Mouse (Mus musculus): Measurements from ENCODE around the gene Prss53.
"Not testable (repeated sequence)": the region's sequence is repeated elsewhere in the genome, so short reads cannot be mapped to it uniquely, and the experiment has no call there.

Gene Prss53

DNA sequence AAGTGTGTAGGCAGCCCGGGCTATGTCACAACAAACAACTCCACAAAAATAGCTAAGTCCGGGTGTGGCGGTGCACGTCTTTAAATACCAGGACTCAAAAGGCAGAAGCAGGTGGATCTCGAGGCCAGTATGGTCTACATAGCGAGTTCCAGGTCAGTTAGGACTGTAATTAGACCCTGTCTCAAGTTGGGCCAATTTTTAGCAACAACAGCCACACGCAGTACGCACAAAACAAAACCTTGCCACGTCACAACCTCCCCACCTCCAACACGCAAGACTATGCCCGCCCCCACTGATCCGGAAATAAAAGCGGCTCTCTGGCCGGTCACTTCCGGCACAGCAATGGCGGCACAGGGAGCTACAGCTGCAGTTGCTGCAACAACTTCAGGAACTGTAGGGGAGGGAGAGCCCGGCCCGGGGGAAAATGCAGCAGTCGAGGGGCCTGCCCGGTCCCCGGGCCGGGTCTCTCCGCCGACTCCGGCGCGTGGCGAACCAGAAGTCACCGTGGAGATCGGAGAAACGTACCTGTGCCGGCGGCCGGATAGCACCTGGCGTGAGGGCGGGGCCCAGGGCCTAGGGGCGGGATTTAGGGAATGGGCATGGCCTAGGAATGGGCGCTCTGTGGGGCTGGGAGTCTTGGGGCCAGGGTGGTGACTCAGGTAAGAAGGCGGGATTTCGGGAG lies 21.6 kb upstream of the Prss53 start, which contains the start of gene Kat8:
Gene Kat8 (plus strand): TSS at position 327 of the 682 bp plus-strand sequence.
- DNase-seq (ENCODE audit: low spot score in 2 of 2) = peak; percentile 82 to 85

DNA sequence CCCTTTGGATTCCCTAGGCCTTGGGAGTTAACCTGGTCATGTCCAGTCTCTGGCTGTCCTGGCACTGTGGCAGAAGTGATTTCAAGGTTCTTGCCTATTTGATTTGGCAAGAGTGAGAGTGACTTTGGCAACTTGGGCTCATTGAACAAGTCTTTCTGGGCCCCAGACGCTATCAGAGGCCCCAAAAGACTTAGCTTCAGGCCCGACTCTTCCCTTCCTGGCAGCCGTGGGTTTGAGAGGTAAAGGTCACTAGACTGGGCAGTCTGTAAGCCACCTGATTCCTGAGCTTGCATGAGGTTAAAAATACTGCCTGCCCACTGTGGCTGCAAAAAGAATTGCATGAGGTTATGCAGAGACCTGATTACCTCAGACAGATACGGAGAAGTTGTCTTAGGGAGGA lies 17.9 kb upstream of the Prss53 start:
- DNase-seq (ENCODE audit: low spot score in 2 of 2) = no peak

DNA sequence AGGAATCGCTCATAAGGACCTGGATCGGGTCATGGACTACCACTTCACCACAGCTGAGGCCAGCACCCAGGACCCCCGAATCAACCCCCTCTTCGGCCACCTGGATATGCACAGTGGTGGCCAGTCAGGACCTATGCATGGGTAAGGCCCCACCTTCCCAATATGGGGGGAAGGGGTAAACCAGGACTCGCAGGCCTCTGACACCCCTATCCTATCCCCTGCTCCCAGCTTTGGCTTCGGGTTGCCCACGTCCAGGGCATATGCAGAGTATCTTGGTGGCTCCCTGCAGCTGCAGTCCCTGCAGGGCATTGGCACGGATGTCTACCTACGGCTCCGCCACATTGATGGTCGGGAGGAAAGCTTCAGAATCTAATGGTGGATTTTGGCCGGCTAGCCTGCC lies 17.2 kb upstream of the Prss53 start:
- DNase-seq (ENCODE audit: low spot score in 2 of 2) = no peak

DNA sequence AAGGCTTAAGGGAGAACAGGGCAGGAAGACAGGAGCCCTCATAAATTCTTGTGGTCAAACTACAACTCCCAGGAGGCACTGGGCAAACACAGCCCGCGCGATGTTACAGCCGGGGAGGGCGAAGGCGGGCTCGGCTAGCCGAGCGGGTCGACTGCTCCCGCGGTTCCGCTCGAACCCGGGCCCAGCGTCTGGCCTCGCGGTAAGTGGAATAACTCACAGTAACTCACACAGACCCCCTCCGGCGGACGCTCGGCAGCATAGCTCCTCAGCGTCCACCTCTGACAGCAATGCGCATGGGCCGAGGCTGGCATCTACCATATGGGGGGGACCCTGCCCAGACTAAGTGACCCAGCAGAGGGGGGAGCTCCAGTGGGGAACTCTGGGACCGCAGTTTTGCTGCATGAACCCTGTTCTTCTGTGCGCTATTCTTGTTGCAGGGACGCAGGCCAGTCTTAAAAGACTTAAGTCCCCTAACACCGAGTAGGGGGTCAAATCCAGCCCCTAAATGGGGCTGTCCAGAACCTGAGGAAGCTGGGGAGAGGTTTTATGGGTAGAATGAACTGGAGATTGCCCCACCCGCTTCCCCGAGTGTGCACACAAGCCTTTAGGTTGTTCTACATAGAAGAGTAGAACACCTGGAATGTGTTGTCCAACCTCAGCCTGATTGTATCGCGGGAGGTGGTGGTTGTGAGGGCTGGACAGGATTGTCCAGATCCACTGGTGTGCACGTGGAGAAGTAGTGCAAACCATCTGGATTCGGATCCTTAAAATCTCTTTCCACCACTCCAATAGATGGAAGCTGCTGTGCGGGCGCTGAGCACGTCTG lies 13.4 kb upstream of the Prss53 start, which contains the start of gene Bckdk:
Gene Bckdk (plus strand): TSS at position 112 of the 826 bp plus-strand sequence.
- peak; percentile 78 to 80 for DNase-seq (ENCODE audit: low spot score in 2 of 2)

DNA sequence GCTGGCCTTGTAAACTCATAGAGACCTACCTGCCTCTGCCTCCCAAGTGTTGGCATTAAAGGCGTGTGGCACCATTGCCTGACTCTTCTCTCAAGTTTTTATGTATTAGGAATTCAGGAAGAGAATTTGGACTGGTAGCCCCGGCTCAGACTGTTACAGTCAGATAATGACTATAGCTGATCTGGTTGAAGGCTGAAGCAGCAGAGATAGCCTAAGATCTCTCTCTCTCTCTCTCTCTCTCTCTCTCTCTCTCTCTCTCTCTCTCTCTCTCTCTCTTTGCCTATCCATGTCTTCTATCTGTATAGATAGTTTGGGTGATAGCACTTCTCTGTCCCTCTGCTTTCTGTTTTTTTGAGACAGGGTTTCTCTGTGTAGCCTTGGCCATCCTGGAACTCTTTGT lies 11.0 kb upstream of the Prss53 start:
- DNase-seq (ENCODE audit: low spot score in 2 of 2) = no peak

DNA sequence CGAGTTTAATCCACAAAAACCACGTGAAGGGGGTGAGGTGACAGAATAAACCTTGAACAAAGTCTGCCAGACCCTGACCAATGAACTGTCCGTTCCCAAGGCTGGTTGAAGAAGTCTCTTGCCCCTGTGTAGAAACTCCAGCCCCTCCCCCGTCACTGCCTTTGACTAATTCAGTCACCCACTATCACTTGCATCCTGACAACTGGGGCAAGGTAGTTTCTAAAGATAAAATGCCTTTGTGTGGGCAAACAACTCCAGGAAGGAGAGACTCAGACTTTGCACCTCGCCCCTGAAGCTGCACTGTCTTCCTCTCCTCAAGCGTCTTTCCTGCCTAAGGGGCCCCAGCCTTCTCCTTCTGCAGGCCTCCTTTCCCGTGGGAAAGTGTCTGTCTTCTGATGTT lies 9.2 kb upstream of the Prss53 start:
- no peak for DNase-seq (ENCODE audit: low spot score in 2 of 2)

DNA sequence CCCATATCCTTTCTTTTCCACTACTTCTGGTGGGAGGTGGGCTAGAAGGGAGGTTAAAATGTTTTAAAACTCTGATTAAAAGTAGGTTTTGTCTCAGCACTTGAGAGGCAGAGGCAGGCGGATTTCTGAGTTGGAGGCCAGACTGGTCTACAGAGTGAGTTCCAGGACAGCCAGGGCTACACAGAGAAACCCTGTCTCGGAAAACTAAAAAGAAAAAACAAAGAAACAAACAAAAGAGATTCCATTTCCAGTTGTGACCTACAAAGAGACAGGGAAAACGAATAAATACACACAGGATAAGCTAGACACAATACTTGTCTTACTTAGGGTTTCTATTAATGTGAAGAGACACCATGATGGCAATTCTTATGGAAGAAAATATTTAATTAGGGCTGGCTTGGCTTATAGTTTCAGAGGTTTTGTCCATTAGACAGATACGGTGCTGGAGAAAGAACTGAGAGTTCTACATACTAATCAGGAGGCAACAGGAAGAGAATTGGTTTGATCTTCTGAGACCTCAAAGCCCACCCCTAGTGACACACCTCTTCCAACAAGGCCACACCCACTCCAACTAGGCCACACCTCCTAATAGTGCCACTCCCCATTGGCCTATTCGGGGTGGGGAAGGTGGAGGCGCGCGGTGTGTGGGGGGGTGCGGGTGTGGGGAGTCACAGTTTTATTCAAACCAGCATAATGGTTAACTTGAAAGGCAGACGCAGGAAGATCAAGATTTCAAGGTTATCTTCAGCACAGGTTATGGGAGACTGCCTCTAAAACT lies 7.6 kb upstream of the Prss53 start:
- DNase-seq (ENCODE audit: low spot score in 2 of 2) = peak; percentile 30 to 32

DNA sequence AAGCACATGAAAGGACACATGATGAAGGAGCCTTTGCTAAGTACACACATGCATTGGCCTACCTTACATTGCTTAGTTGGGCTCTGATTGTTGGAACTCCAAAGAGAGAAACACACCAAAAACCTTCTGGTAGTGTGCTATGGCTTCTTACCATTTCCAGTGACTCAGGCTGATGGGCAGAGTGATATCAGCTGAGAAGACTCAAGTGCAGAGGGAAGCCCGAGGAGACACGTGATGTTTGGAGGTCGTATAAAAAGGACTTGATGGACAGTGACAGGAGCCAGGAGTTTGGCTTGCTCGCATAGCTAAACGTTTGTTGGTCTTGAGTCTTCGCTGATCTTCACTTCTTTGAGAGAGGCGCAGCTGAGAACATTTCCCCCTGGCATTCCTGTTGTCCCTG lies 6.8 kb upstream of the Prss53 start:
- no peak for DNase-seq (ENCODE audit: low spot score in 2 of 2)

DNA sequence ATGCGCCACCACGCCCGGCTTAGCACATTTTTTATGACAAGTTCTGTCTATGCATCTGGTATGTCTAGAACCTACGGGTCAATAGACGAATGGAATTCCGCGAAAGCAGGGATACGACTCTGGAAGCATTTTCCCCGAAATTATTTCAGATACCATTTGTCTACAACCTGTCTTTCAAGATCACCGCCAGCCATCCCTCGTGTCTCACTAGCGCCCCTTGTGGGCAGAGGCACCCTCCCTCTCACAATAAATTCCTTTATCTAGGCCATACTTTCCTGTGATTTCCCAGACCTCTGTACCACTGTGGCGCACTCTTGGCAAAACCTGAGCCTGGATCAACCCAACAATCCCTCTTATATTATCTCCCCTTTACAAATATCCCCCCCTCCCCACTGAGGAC lies 5.6 kb upstream of the Prss53 start:
- peak; percentile 47 to 71 for DNase-seq (ENCODE audit: low spot score in 2 of 2)

DNA sequence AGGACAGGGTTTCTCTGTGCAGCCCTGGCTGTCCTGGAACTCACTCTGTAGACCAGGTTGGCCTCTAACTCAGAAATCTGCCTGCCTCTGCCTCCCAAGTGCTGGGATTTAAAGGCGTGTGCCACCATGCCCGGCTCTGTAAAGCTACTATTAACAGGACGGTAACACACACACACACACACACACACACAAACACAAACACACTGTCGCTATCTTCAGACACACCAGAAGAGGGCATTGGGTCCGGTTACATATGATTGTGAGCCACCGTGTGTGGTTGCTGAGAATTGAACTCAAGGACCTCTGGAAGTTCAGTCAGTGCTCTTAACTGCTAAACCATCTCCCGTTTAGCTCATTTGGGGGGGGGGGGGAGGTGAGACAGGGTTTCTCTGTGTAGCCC lies 5.1 kb upstream of the Prss53 start:
- DNase-seq (ENCODE audit: low spot score in 2 of 2) = not testable (repeated sequence)

DNA sequence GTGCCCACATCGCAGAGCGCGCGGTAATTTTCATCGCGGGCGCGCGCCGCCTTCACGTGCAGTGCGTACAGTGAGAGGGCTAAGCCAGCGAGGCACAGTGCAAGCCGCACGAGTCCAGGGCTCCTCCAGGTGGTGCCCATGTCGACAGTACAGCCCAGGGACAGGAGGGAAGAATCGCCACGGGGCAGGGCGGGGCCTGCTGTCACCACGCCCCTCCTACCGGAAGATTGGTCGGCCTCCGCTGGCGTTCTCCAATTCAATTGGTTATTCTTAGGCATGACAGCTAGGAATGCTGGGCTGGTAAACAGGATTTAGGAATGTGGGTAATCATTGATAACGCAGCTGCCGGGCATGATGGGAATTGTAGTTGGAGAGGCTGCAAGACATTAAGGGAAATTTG lies 4.7 kb upstream of the Prss53 start, which contains the start of the genes Gm21974 and Vkorc1:
Gene Gm21974 (minus strand): TSS at position 13 of the 400 bp plus-strand sequence.
Gene Vkorc1 (minus strand): TSS at position 176 of the 400 bp plus-strand sequence.
- DNase-seq (ENCODE audit: low spot score in 2 of 2) = peak; percentile 90 to 93

DNA sequence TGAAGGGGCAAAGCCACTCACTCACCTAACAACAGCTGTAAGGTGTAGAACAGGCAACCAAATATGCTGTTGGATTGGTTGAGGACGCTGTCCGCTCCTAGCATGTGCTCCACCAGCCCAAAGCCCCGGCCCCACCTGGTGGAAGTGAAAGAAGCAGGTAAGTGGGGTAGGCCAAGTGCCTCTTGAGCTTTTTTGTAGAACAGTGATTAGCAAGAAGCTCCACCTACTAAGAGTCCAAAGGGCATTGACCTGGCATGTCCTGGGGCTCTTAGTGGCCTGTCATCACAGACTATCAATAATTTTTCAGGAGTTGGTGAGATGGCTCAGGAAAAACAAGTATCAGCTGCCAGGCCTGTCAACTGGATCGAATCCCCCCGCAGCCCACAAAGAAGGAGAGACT lies 3.7 kb upstream of the Prss53 start:
- no peak for DNase-seq (ENCODE audit: low spot score in 2 of 2)

DNA sequence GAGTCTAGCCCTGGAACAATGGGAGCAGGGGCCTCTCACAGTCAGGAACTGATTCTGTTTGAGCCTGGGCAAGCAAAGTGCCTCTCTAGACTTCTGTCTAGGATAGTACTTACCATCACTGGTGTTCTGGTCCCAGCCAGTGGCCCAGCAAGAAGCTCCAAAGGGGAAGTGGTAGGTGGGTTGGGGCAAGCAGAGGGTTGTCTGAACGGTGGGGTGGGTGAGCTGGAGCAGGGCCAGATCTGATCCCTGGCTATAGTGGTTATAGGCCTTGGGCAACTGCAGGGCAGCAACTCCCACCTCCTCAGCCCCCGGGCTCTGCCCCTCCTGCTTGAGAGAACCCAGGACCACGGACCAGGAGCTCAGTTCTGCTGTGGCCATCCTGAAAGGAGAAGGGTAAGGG lies 1.9 kb downstream of the Prss53 start:
- no peak for DNase-seq (ENCODE audit: low spot score in 2 of 2)

DNA sequence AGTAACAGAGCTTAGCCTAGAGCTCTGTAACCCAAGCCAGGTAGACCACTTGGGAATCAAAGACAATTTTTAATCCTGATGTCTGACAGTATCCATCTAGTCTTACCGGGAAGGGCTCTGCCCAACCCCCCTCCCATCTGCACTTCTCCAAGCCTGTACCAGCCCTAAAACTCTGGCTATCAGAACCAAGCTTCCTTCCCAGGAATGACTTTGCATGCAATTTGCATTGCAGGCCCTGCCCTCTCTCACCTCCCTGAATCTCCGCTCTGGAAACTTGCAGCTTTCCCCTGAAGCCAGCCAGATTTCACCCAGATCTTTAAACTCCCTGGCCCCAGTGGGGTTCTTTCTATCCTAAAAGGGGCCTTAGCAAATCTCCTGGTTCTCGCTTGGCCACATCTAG lies 3.0 kb downstream of the Prss53 start:
- DNase-seq (ENCODE audit: low spot score in 2 of 2) = no peak

DNA sequence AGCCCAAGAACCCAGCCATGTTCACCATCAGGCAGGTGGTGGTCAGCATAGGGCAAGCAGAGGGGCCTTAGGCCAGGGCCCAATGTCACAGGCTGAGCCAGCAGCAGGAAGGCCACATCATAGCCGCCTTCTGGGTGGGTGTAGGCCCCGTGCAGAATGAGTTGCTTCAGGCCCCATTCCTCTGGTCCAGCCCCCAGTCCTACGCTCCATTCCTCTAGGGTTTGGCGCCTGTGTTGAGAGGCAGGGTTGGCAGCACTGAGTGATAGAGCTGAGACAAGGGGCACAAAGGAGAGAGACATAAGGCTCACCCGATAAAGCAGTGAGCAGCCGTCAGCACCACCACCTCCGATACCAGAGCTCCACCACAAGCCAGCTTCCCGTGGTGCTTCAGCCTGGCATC lies 3.6 kb downstream of the Prss53 start:
- no peak for DNase-seq (ENCODE audit: low spot score in 2 of 2)

DNA sequence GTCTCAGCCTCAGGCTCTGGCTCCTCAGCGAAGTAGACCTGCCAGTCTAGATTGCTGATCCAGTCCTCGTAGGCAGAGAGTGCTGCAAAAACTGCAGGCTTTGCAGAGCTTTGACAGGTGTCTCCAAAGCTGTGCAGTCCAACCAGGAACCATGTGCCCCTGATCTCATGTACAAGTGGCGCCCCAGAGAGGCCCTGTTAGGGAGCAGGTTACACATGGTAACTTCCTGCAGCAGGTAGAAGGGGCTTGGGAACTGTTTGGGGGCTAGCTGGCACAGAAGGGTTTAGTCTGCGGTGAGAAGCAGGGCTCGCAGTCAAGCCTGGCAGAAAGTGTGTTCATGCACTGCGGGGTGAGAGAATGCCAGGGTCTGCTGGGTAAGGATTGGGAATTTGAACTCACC lies 4.2 kb downstream of the Prss53 start:
- DNase-seq (ENCODE audit: low spot score in 2 of 2) = no peak

DNA sequence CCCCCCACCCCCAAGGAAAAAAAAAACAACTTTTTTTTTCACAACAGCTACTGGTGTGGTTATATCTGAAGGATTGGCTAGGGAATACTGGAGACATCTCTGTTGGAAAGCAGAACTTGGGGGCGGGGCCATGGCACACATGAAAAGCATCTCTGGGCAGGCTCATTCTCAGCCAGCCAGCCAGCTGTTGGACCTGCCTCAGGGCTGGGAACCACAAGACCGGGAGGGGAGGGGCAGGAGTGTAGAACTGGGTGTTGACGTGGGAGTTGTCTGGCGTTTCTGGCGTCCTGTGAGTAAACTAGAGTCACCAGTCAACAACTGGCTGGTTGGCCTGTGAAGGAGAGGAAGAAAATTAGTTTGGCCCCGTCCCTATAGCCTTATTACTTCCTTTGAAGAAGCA lies 4.8 kb downstream of the Prss53 start:
- no peak for DNase-seq (ENCODE audit: low spot score in 2 of 2)

DNA sequence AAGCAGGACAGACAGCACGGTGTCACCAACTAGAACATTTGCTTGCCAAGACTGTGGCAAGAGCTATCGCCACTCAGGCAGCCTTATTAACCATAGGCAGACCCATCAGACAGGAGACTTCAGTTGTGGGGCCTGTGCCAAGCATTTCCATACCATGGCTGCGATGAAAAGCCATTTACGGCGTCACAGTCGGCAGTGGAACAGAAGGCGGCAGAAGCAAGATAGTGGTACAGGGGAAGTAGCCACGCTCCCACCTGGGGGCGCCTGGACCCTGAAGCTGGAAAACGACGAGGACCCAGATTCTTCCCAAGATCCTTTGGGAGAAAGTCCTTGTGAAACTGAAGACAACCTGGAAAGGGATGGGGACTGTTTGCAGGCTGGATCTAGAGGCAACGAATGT lies 10.3 kb downstream of the Prss53 start:
- DNase-seq (ENCODE audit: low spot score in 2 of 2) = no peak

DNA sequence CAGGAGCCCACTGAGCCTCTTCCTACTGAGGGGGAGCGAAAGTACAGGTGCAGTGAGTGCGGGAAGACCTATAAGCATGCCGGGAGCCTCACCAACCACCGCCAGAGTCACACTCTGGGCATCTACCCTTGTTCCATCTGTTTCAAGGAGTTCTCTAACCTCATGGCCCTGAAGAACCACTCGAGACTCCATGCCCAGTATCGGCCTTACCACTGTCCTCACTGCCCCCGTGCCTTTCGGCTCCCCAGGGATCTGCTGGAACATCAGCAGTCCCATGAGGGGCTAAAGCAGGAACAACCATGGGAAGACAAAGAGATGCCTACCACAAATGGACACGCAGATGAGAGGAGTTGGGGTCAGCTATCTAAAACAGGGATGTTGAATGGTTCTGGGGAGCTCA lies 11.5 kb downstream of the Prss53 start:
- DNase-seq (ENCODE audit: low spot score in 2 of 2) = no peak

DNA sequence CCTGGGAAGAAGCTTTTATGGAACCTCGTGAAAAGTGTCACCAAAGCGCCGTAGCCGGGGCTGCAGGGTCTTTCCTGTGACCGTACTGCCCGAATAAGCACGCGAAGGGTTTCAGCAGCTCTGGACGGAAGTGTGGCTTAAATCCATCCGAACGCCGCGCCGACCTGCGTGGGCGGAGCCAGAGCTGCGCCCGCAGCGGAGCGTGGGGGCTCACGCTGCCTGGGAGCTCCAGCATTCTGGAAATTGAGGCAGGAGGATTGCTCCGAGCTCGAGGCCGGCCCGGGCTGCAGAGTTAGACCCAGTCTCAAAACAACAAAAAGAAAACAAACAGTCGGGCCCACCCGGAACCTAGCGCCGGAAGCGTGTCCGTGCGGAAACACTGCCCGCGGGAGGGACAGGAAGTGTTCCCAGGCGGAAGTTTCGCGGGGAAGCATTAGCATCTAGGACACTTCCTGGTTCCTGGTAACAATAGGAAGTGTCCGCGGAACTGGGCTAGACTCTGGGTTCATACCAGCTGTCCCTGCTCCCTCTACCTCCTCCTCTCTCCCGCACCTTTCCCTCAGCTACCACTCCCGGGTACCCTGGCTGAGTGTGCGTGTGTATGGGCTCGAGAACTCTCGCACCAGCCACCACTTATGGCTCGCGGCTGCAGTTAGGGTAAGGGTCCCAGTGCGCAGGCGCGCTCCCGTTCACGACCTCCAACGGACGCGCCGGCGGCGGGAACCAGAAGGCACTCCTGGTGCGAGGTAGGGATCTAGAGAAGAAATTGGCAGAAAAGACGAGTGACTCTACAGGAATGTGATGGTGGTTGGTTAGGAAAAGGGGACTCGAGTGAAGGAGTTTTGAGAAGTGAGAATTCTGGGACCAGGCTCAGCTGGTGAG lies 14.1 kb downstream of the Prss53 start, which contains the start of gene Zfp668:
Gene Zfp668 (minus strand): TSS at position 362 of the 882 bp plus-strand sequence.
- DNase-seq (ENCODE audit: low spot score in 2 of 2) = peak; percentile 85 to 90

DNA sequence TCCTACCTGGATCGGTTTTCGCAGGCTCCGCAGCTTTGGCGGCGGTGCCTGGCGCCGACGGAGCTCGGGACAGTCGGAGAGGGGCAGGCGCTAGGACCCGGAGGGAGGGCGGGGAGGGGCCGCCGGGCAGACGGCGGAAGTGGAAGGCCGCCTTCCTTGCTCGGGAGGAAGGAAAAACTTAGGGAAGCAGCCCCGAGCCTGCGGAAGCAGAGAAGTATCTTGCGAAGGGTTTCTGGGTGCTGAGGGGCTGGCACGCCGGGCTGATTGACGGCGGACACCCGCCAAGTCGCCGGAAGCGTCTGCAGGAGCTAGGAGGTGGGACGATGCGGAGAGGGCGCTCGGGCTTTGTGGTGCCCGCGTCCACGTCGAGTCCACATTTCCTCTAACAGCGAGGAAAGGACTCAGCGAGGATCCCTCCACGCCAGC lies 14.7 kb downstream of the Prss53 start, which contains the start of gene Zfp646:
Gene Zfp646 (plus strand): TSS at position 181 of the 426 bp plus-strand sequence.
- DNase-seq (ENCODE audit: low spot score in 2 of 2) = peak; percentile 73
